ENCODE assay signal across 17 mouse cellular contexts in genomic region chr1:38502797-38503196, GRCm38 (mm10).
DNase-seq lines count a peak whose midpoint lies in the region; ATAC-seq lines count a peak whose summit lies in the region.
"Had no signal": no experiment of that assay in that cellular context is flagged by ENCODE, and none has a peak within 500 bp of the region (broad histone marks: within the 10 kb centered on the region; RNA-seq: fewer than 3 reads in every experiment).

No protein-coding gene starts in this region.

- ATAC-seq in midbrain, embryonic 11.5 days (ENCODE audit: low FRiP score), result no peak
- peak; percentile 53; the same call in 1 of the 2 replicates for ATAC-seq in midbrain, embryonic 14.5 days (ENCODE audit: low FRiP score, low TSS enrichment)
- ATAC-seq: intestine, embryonic 15.5 days had no signal

- H3K36me3 ChIP-seq in midbrain, embryonic 11.5 days (ENCODE audit: control insufficient read depth, insufficient read depth, low read length), result no peaks in the 10 kb centered on the region
- no peaks in the 10 kb centered on the region for H3K36me3 ChIP-seq in midbrain, embryonic 10.5 days
- no peaks in the 10 kb centered on the region for H3K36me3 ChIP-seq in midbrain, embryonic 14.5 days (ENCODE audit: control insufficient read depth, insufficient read depth, low read length)
- H3K36me3 ChIP-seq: embryonic facial prominence, embryonic 13.5 days; intestine, embryonic 15.5 days had no signal

- H3K27ac ChIP-seq in midbrain, embryonic 11.5 days (ENCODE audit: low read depth, low read length), result no peak overlapping the region
- no peak overlapping the region for H3K27ac ChIP-seq in midbrain, embryonic 10.5 days (replicated peaks)
- peak overlapping the region; percentile 63; the same call in 1 of the 2 replicates for H3K27ac ChIP-seq in midbrain, embryonic 14.5 days (replicated peaks; ENCODE audit: low read depth, low read length)
- H3K27ac ChIP-seq: embryonic facial prominence, embryonic 13.5 days; intestine, embryonic 15.5 days had no signal

- WGBS in midbrain, embryonic 11.5 days, result 66% methylated on average over 7 of the region's 7 CpGs
- 70% methylated on average over 7 of the region's 7 CpGs for WGBS in midbrain, embryonic 10.5 days
- 27% methylated on average over 7 of the region's 7 CpGs for WGBS in midbrain, embryonic 14.5 days

- intact Hi-C loops in heart, postnatal 14 days (cut with DNase I), result no loop called here

- no peak overlapping the region for H3K9ac ChIP-seq in midbrain, embryonic 11.5 days (ENCODE audit: low read length)
- 0 out of 2 replicates have a peak overlapping the region, but pooled peaks have one; percentile 3 for H3K9ac ChIP-seq in midbrain, embryonic 14.5 days (replicated peaks; ENCODE audit: low read length)
- H3K9ac ChIP-seq: embryonic facial prominence, embryonic 13.5 days; intestine, embryonic 15.5 days had no signal

- DNase-seq in heart, adult 11 months, result peak; percentile 67
- no peak for DNase-seq in heart, postnatal 14 days
- DNase-seq in midbrain, embryonic 11.5 days (ENCODE audit: low spot score, missing footprints), result peak; percentile 53
- no peak for DNase-seq in midbrain, embryonic 10.5 days (ENCODE audit: low spot score)
- peak; percentile 67 for DNase-seq in midbrain, embryonic 14.5 days
- no peak for DNase-seq in cerebellum, adult 8-10 months
- no peak for DNase-seq in frontal cortex, adult 2 months (ENCODE audit: extremely low spot score in 1 of 2, low spot score in 1 of 2)
- DNase-seq: cerebellum, adult 11-12 months; gastrocnemius, postnatal 14 days; heart, postnatal 10 days; layer of hippocampus, postnatal 36 days; lung, adult 18-20 months; lung, postnatal 36 days; right cerebral cortex, adult 18-20 months; thymus, postnatal 36 days had no signal

- peaks cover 9% of the 10 kb centered on the region for H3K4me1 ChIP-seq in midbrain, embryonic 11.5 days (ENCODE audit: control insufficient read depth, insufficient read depth, low read length)
- peaks cover 30% of the 10 kb centered on the region for H3K4me1 ChIP-seq in midbrain, embryonic 10.5 days
- H3K4me1 ChIP-seq in midbrain, embryonic 14.5 days (ENCODE audit: control insufficient read depth, insufficient read depth, low read length), result peaks cover 18% of the 10 kb centered on the region
- H3K4me1 ChIP-seq: intestine, embryonic 15.5 days had no signal

- H3K27me3 ChIP-seq in midbrain, embryonic 11.5 days (ENCODE audit: control insufficient read depth, insufficient read depth, low read length), result no peaks in the 10 kb centered on the region
- no peaks in the 10 kb centered on the region for H3K27me3 ChIP-seq in midbrain, embryonic 10.5 days (ENCODE audit: low read depth, poor library complexity, severe bottlenecking)
- H3K27me3 ChIP-seq in midbrain, embryonic 14.5 days (ENCODE audit: control insufficient read depth, insufficient read depth, low read length), result no peaks in the 10 kb centered on the region
- H3K27me3 ChIP-seq: embryonic facial prominence, embryonic 13.5 days; intestine, embryonic 15.5 days had no signal

- H3K4me2 ChIP-seq in midbrain, embryonic 11.5 days, result no peak overlapping the region
- H3K4me2 ChIP-seq in midbrain, embryonic 14.5 days (ENCODE audit: low read length), result no peak overlapping the region
- H3K4me2 ChIP-seq: embryonic facial prominence, embryonic 13.5 days; intestine, embryonic 15.5 days had no signal

- no peaks in the 10 kb centered on the region for H3K9me3 ChIP-seq in midbrain, embryonic 11.5 days (ENCODE audit: control insufficient read depth, low read length)
- H3K9me3 ChIP-seq in midbrain, embryonic 10.5 days (replicated peaks), result no peaks in the 10 kb centered on the region
- H3K9me3 ChIP-seq in midbrain, embryonic 14.5 days (ENCODE audit: control insufficient read depth, low read length), result no peaks in the 10 kb centered on the region
- H3K9me3 ChIP-seq: embryonic facial prominence, embryonic 13.5 days; intestine, embryonic 15.5 days had no signal

- no peak overlapping the region for H3K4me3 ChIP-seq in midbrain, embryonic 11.5 days (ENCODE audit: low read depth, low read length)
- no peak overlapping the region for H3K4me3 ChIP-seq in midbrain, embryonic 10.5 days
- no peak overlapping the region for H3K4me3 ChIP-seq in midbrain, embryonic 14.5 days (replicated peaks; ENCODE audit: low read depth, low read length)
- H3K4me3 ChIP-seq: embryonic facial prominence, embryonic 13.5 days; intestine, embryonic 15.5 days had no signal

Comparison
In these comparisons a context has a peak if more than half of its experiments do, and no peak if none do; other contexts are left out.
1. DNase-seq: peak in heart, adult 11 months (single experiment), midbrain, embryonic 11.5 days (single experiment) and midbrain, embryonic 14.5 days (single experiment); none in heart, postnatal 14 days (0 of 2), midbrain, embryonic 10.5 days (single experiment), cerebellum, adult 8-10 months (single experiment) and frontal cortex, adult 2 months (0 of 2).